ENCODE assay signal across 23 mouse cellular contexts in the genomic region with DNA sequence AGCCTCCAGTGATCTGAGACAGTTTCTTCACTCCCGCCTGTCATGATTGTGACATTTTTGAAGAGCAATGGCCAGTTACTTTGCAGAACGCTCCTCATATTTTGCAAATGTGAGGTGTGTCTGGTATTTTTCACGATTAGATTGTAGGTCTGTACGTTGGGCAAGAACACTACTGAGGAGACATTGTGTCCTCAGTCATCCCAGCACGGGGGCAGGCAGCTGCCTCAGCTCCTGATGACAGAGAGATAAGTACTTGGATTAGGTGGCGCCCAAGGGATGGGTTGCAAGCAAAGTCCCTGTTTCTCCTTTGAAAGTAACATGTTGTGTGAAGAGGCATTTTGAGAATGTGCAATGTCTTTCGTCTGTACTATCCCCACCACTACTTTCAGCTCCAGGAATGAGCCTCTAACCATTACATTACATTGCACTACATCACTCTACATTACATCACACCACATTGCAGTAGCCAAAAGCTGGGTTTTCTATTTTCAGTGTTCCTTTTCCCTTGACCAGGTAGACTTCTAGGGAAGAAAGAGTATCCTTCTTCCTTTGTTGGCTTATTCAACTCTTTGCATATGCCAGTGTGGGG. TPM values are rescaled to one million over a fixed set of nuclear protein-coding genes. Genes with fewer than 3 reads are reported as not detected.
A peak's percentile ranks its signal among the peaks of the same experiment; 100 is the strongest.
DNase-seq lines count a peak whose midpoint lies in the region; ATAC-seq and TF ChIP-seq lines count a peak whose summit lies in the region.
"Had no signal": no experiment of that assay in that cellular context is flagged by ENCODE, and none has a peak within 500 bp of the region (broad histone marks: within the 10 kb centered on the region; RNA-seq: fewer than 3 reads in every experiment).

No protein-coding gene starts in this region.

- no peak for TF ChIP-seq RAD21 in MEL (IDR thresholded peaks at IDR 0.05; ENCODE audit: low read depth, low read length)

- H3K79me2 ChIP-seq in MEL (ENCODE audit: control insufficient read depth, insufficient read depth, low read length, poor library complexity): no peaks in the 10 kb centered on the region

- WGBS in heart, embryonic 11.5 days (ENCODE audit: insufficient replicate concordance): 30% methylated on average over 7 of the region's 7 CpGs
- 24% methylated on average over 7 of the region's 7 CpGs for WGBS in liver, embryonic 15.5 days (ENCODE audit: insufficient replicate concordance)
- 74% methylated on average over 7 of the region's 7 CpGs for WGBS in forebrain, embryonic 11.5 days

- no peaks in the 10 kb centered on the region for H3K36me3 ChIP-seq in heart, embryonic 11.5 days (ENCODE audit: control insufficient read depth, insufficient read depth, low read length)
- H3K36me3 ChIP-seq in MEL (ENCODE audit: control insufficient read depth in 1 of 2, insufficient read depth in 2 of 2, low read length in 2 of 2): peaks cover 0 to 27% of the 10 kb centered on the region in 2 experiments; a peak in 2 of 4 replicates
- no peaks in the 10 kb centered on the region for H3K36me3 ChIP-seq in liver, embryonic 15.5 days (replicated peaks)
- no peaks in the 10 kb centered on the region for H3K36me3 ChIP-seq in forebrain, embryonic 11.5 days (ENCODE audit: control insufficient read depth, insufficient read depth, low read length)
- H3K36me3 ChIP-seq: embryonic facial prominence, embryonic 12.5 days; forebrain, embryonic 12.5 days; limb, embryonic 12.5 days had no signal

- ATAC-seq in heart, embryonic 11.5 days (replicated peaks; ENCODE audit: insufficient number of reproducible peaks, low FRiP score, low TSS enrichment): no peak
- peak; percentile 77 for ATAC-seq in erythroid progenitor cell, adult 5-6 weeks (replicated peaks; ENCODE audit: low FRiP score, poor library complexity, severe bottlenecking)
- peak; percentile 66 for ATAC-seq in liver, embryonic 15.5 days (ENCODE audit: insufficient read depth)
- ATAC-seq in forebrain, embryonic 11.5 days (replicated peaks; ENCODE audit: low FRiP score): no peak
- ATAC-seq: intestine, embryonic 16.5 days had no signal

- peak overlapping the region; percentile 78 for H3K27ac ChIP-seq in heart, embryonic 11.5 days (ENCODE audit: low read depth, low read length)
- peak overlapping the region; percentile 51; the same call in 1 of the 2 replicates for H3K27ac ChIP-seq in MEL (ENCODE audit: control insufficient read depth, low read depth, low read length)
- H3K27ac ChIP-seq in liver, embryonic 15.5 days (replicated peaks): peak overlapping the region; percentile 95
- no peak overlapping the region for H3K27ac ChIP-seq in forebrain, embryonic 11.5 days (ENCODE audit: low read depth, low read length)
- H3K27ac ChIP-seq: embryonic facial prominence, embryonic 12.5 days; forebrain, embryonic 12.5 days; hindbrain, embryonic 14.5 days; limb, embryonic 12.5 days had no signal

- H3K9ac ChIP-seq in heart, embryonic 11.5 days (ENCODE audit: low read depth, low read length): no peak overlapping the region
- peak overlapping the region; percentile 0; the same call in 1 of the 2 replicates for H3K9ac ChIP-seq in MEL (ENCODE audit: control insufficient read depth, low read depth, low read length, poor library complexity, severe bottlenecking)
- peak overlapping the region; percentile 44 for H3K9ac ChIP-seq in liver, embryonic 15.5 days
- H3K9ac ChIP-seq in forebrain, embryonic 11.5 days (ENCODE audit: low read length): no peak overlapping the region
- H3K9ac ChIP-seq: embryonic facial prominence, embryonic 12.5 days; forebrain, embryonic 12.5 days; hindbrain, embryonic 14.5 days; limb, embryonic 12.5 days had no signal

- TF ChIP-seq POLR2A in MEL (IDR thresholded peaks at IDR 0.05; ENCODE audit: control insufficient read depth in 1 of 2, insufficient read depth in 1 of 2, low read depth in 1 of 2, low read length in 2 of 2, poor library complexity in 1 of 2): no peak

- peaks cover 31% of the 10 kb centered on the region for H3K4me1 ChIP-seq in heart, embryonic 11.5 days (ENCODE audit: control insufficient read depth, insufficient read depth, low read length)
- H3K4me1 ChIP-seq in MEL (ENCODE audit: control insufficient read depth in 1 of 2, insufficient read depth in 2 of 2, low read length in 2 of 2): peaks cover 17 to 25% of the 10 kb centered on the region in 2 experiments
- peaks cover 64% of the 10 kb centered on the region for H3K4me1 ChIP-seq in liver, embryonic 15.5 days (replicated peaks)
- 0 out of 2 replicates have a peak, but pooled peaks cover 2% of the 10 kb centered on the region for H3K4me1 ChIP-seq in forebrain, embryonic 11.5 days (replicated peaks; ENCODE audit: control insufficient read depth, insufficient read depth, low read length)
- H3K4me1 ChIP-seq: embryonic facial prominence, embryonic 12.5 days; forebrain, embryonic 12.5 days; limb, embryonic 12.5 days had no signal

- no peak overlapping the region for H3K4me2 ChIP-seq in heart, embryonic 11.5 days
- H3K4me2 ChIP-seq in liver, embryonic 15.5 days: peak overlapping the region; percentile 62
- no peak overlapping the region for H3K4me2 ChIP-seq in forebrain, embryonic 11.5 days (ENCODE audit: low read depth, low read length, severe bottlenecking)
- H3K4me2 ChIP-seq: embryonic facial prominence, embryonic 12.5 days; forebrain, embryonic 12.5 days; hindbrain, embryonic 14.5 days; limb, embryonic 12.5 days; midbrain, embryonic 11.5 days had no signal

- intact Hi-C loops in heart, postnatal 14 days (cut with DNase I): loop anchor here (5.0 kb wide), 1 partner anchor 127 kb away; no protein-coding TSS in a partner anchor

- no peaks in the 10 kb centered on the region for H3K27me3 ChIP-seq in heart, embryonic 11.5 days (ENCODE audit: control insufficient read depth, insufficient read depth, low read length)
- no peaks in the 10 kb centered on the region for H3K27me3 ChIP-seq in MEL (ENCODE audit: control insufficient read depth in 1 of 2, insufficient read depth in 2 of 2, low read length in 2 of 2)
- H3K27me3 ChIP-seq in liver, embryonic 15.5 days: no peaks in the 10 kb centered on the region; the same call in 1 of the 2 replicates
- no peaks in the 10 kb centered on the region for H3K27me3 ChIP-seq in forebrain, embryonic 11.5 days (ENCODE audit: control insufficient read depth, insufficient read depth, low read length)
- H3K27me3 ChIP-seq: embryonic facial prominence, embryonic 12.5 days; forebrain, embryonic 12.5 days; limb, embryonic 12.5 days had no signal

- DNase-seq in heart, postnatal 14 days: no peak
- DNase-seq in MEL (ENCODE audit: low read depth, low spot score): peak; percentile 33
- DNase-seq in urinary bladder, postnatal 14 days (ENCODE audit: low spot score): no peak
- no peak for DNase-seq in forebrain, embryonic 11.5 days (ENCODE audit: low spot score)
- DNase-seq in testis, postnatal 10 days (ENCODE audit: low spot score): no peak
- DNase-seq: adrenal gland, postnatal 14 days; cerebellum, adult 9-10 months; thymus, adult 18-20 months had no signal

- no peak overlapping the region for H3K4me3 ChIP-seq in heart, embryonic 11.5 days (ENCODE audit: low read depth, low read length)
- peak overlapping the region in 1 of 2 experiments; percentile 20; a peak in 1 of 4 replicates for H3K4me3 ChIP-seq in MEL (ENCODE audit: control insufficient read depth in 1 of 2, insufficient read depth in 1 of 2, low read depth in 2 of 2, low read length in 2 of 2)
- no peak overlapping the region for H3K4me3 ChIP-seq in liver, embryonic 15.5 days (replicated peaks)
- no peak overlapping the region for H3K4me3 ChIP-seq in forebrain, embryonic 11.5 days (ENCODE audit: low read depth, low read length)
- H3K4me3 ChIP-seq: embryonic facial prominence, embryonic 12.5 days; forebrain, embryonic 12.5 days; limb, embryonic 12.5 days had no signal

- H3K9me3 ChIP-seq in heart, embryonic 11.5 days (replicated peaks; ENCODE audit: control insufficient read depth, low read length): no peaks in the 10 kb centered on the region
- H3K9me3 ChIP-seq in MEL (replicated peaks; ENCODE audit: insufficient read depth, low read length): no peaks in the 10 kb centered on the region
- H3K9me3 ChIP-seq in liver, embryonic 15.5 days (replicated peaks): 0 out of 2 replicates have a peak, but pooled peaks cover 3% of the 10 kb centered on the region
- no peaks in the 10 kb centered on the region for H3K9me3 ChIP-seq in forebrain, embryonic 11.5 days (ENCODE audit: control insufficient read depth, low read length)
- H3K9me3 ChIP-seq: embryonic facial prominence, embryonic 12.5 days; forebrain, embryonic 12.5 days; limb, embryonic 12.5 days had no signal

- TF ChIP-seq CTCF in MEL (IDR thresholded peaks at IDR 0.05 in 2 of 3, conservative IDR thresholded peaks at IDR 0.05 in 1 of 3; ENCODE audit: control insufficient read depth in 1 of 3, insufficient read depth in 1 of 3, low read depth in 2 of 3, low read length in 3 of 3, poor library complexity in 1 of 3, severe bottlenecking in 1 of 3): no peak

- TF ChIP-seq EP300 in MEL (IDR thresholded peaks at IDR 0.05; ENCODE audit: low read depth in 1 of 2, low read length in 2 of 2): peak in 1 of 2 experiments; percentile 33; a peak in 1 of 4 replicates

TF ChIP-seq in MEL, 35 proteins besides CTCF, POLR2A, EP300 and RAD21 (continues in another document):
- 0 out of 2 replicates have a peak, but pooled peaks have one; percentile 19 for TF ChIP-seq GATA1 (IDR thresholded peaks at IDR 0.05; ENCODE audit: low read depth, low read length)

RNA-seq across cellular contexts. Expression of a gene that starts 23.9 kb away (rescaled TPM):
- 0.23 TPM in 1 of 2 replicates, not detected in the other for polyA plus RNA-seq in heart, embryonic 11.5 days (2014; fragmentation: Nextera tagmentation; extraction: Ambion mirVana)
- under 1 TPM in 1 of 2 experiments, not detected in 1; 0.81 TPM for total RNA-seq in heart, postnatal 14 days (2021)
- total RNA-seq in MEL (2012; rRNA removed): not detected in 2 replicates
- polyA plus RNA-seq in MEL (2012; ENCODE audit: insufficient read depth in 1 of 2, insufficient read length in 2 of 2, low read depth in 1 of 2, low replicate concordance in 2 of 2, missing spikeins in 1 of 2): not detected
- total RNA-seq in erythroid progenitor cell, adult 5-6 weeks (2015; ENCODE audit: low replicate concordance): not detected in 2 replicates
- total RNA-seq in erythroid progenitor cell, adult 5-6 weeks (2017; ENCODE audit: low replicate concordance): not detected in 2 replicates
- not detected in 2 replicates for polyA plus RNA-seq in liver, embryonic 15.5 days (2015; fragmentation: Nextera tagmentation; extraction: Ambion mirVana)
- polyA plus RNA-seq in forebrain, embryonic 11.5 days (2014; fragmentation: Nextera tagmentation; extraction: Ambion mirVana): not detected in 2 replicates
- total RNA-seq: layer of hippocampus, adult 18-20 months; left cerebral cortex, adult 8-10 months had no signal
- polyA plus RNA-seq: cortical plate, adult 2 months; embryonic facial prominence, embryonic 12.5 days; forebrain, embryonic 12.5 days; frontal cortex, adult 2 months; limb, embryonic 12.5 days; midbrain, embryonic 11.5 days; neural tube, embryonic 14.5 days; urinary bladder, adult 2 months had no signal

RNA-seq across cellular contexts. Expression of a gene that starts 45.1 kb away (rescaled TPM):
- polyA plus RNA-seq in heart, embryonic 11.5 days (2014; fragmentation: Nextera tagmentation; extraction: Ambion mirVana): 11.6 and 11.8 TPM in 2 replicates
- total RNA-seq in heart, postnatal 14 days (2021): 10 to 100 TPM; 10.1 to 11.3 TPM
- not detected in 2 replicates for total RNA-seq in MEL (2012; rRNA removed)
- not detected for polyA plus RNA-seq in MEL (2012; ENCODE audit: insufficient read depth in 1 of 2, insufficient read length in 2 of 2, low read depth in 1 of 2, low replicate concordance in 2 of 2, missing spikeins in 1 of 2)
- total RNA-seq in erythroid progenitor cell, adult 5-6 weeks (2015; ENCODE audit: low replicate concordance): not detected in 2 replicates
- total RNA-seq in erythroid progenitor cell, adult 5-6 weeks (2017; ENCODE audit: low replicate concordance): not detected in 2 replicates
- polyA plus RNA-seq in liver, embryonic 15.5 days (2015; fragmentation: Nextera tagmentation; extraction: Ambion mirVana): 0.88 and 0.96 TPM in 2 replicates
- polyA plus RNA-seq in forebrain, embryonic 11.5 days (2014; fragmentation: Nextera tagmentation; extraction: Ambion mirVana): 10.8 and 11.8 TPM in 2 replicates

Comparison
In these comparisons a context has a peak if more than half of its experiments do, and no peak if none do; other contexts are left out.
1. ATAC-seq: peak in erythroid progenitor cell, adult 5-6 weeks (single experiment) and liver, embryonic 15.5 days (single experiment); none in heart, embryonic 11.5 days (single experiment) and forebrain, embryonic 11.5 days (single experiment).
2. H3K9ac ChIP-seq: peak in MEL (single experiment) and liver, embryonic 15.5 days (single experiment); none in heart, embryonic 11.5 days (single experiment) and forebrain, embryonic 11.5 days (single experiment).